Mouse (Mus musculus) G1E-ER4 (cell line): ENCODE data around the gene Htatsf1. TPM values are rescaled to one million over a fixed set of nuclear protein-coding genes. Genes with fewer than 3 reads are reported as not detected.

Experiments used
- GATA1 ChIP-seq: IDR thresholded peaks from one replicate; pipeline ENCODE4 v1.8.0; 2012; ENCODE audit warnings: low read length, inconsistent platforms
- polyA plus RNA-seq: library from polyadenylated mRNA; stranded (reverse); fragments of >175 nt; gene quantifications from 2 replicates; pipeline ENCODE4 v1.2.3, GENCODE M21; 2012

Gene Htatsf1
- 20.3 and 28.3 TPM in 2 replicates for polyA plus RNA-seq

GRCm38 (mm10) chrX:57053174-57053992, at the start of gene Htatsf1:
Htatsf1 (plus strand) TSS chrX:57053583.
- no peak for TF ChIP-seq GATA1

- TF ChIP-seq GATA1 = no peak
Measured at GRCm38 (mm10) chrX:57012891-57013290, 40.5 kb upstream of the Htatsf1 start.

GRCm38 (mm10) chrX:57042774-57043173, 10.6 kb upstream of the Htatsf1 start, which contains the start of gene Brs3:
Brs3 (plus strand) TSS chrX:57043074.
- TF ChIP-seq GATA1 = no peak

- no peak for TF ChIP-seq GATA1
Measured at GRCm38 (mm10) chrX:57043869-57044268, 9.5 kb upstream of the Htatsf1 start.

- no peak for TF ChIP-seq GATA1
Measured at GRCm38 (mm10) chrX:57052848-57053173, 572 bp upstream of the Htatsf1 start.

GRCm38 (mm10) chrX:57053993-57054385, 606 bp downstream of the Htatsf1 start:
- no peak for TF ChIP-seq GATA1

GRCm38 (mm10) chrX:57081496-57081895, 28.1 kb downstream of the Htatsf1 start:
- no peak for TF ChIP-seq GATA1

- no peak for TF ChIP-seq GATA1
Measured at GRCm38 (mm10) chrX:57087806-57088205, 34.4 kb downstream of the Htatsf1 start, which contains the start of gene Vgll1. Vgll1 (plus strand) TSS chrX:57088106.

GRCm38 (mm10) chrX:57103415-57103814, 50.0 kb downstream of the Htatsf1 start:
- TF ChIP-seq GATA1 = no peak

- TF ChIP-seq GATA1 = no peak
Measured at GRCm38 (mm10) chrX:57106956-57107355, 53.6 kb downstream of the Htatsf1 start.

Other genes starting within 250 kb of the Htatsf1 start
- not detected in 2 replicates for gene Map7d3, start 231.3 kb upstream of the Htatsf1 start, polyA plus RNA-seq
- not detected in 2 replicates for gene Adgrg4, start 183.4 kb upstream of the Htatsf1 start, polyA plus RNA-seq
- gene Brs3, start 10.5 kb upstream of the Htatsf1 start, polyA plus RNA-seq = not detected in 2 replicates
- gene Vgll1, start 34.5 kb downstream of the Htatsf1 start, polyA plus RNA-seq = not detected in 2 replicates
- not detected in 2 replicates for gene Cd40lg, start 158.6 kb downstream of the Htatsf1 start, polyA plus RNA-seq